Mouse (Mus musculus) C2C12 (cell line): Measurements from ENCODE around the gene Alad. TPM values are rescaled to one million over a fixed set of nuclear protein-coding genes. Genes with fewer than 3 reads are reported as not detected.
A peak's percentile ranks its signal among the peaks of the same experiment; 100 is the strongest.

Source experiments
- H3K27me3 ChIP-seq: one replicate; pipeline ENCODE4 v1.6.1; 2011; ENCODE audit not compliant: control insufficient read depth, insufficient read depth, insufficient read length
- H3K36me3 ChIP-seq: one replicate; pipeline ENCODE4 v1.6.1; 2011; ENCODE audit not compliant: control insufficient read depth, insufficient read depth
- H3K4me3 ChIP-seq: one replicate; pipeline ENCODE4 v1.5.1; 2011; ENCODE audit warnings: mild to moderate bottlenecking, control low read depth; ENCODE audit not compliant: poor library complexity, insufficient read depth, severe bottlenecking
- H3K79me2 ChIP-seq: one replicate; pipeline ENCODE4 v1.6.1; 2011; ENCODE audit not compliant: control insufficient read depth, insufficient read depth
- H3K79me3 ChIP-seq: one replicate; pipeline ENCODE4 v1.6.1; 2011; ENCODE audit warnings: low read depth, control low read depth
- H3ac ChIP-seq: one replicate; pipeline ENCODE3; 2011; ENCODE audit warnings: low read depth; ENCODE audit not compliant: control insufficient read depth, insufficient read length
- CEBPB ChIP-seq: IDR thresholded peaks from one replicate; pipeline ENCODE4 v1.6.1; 2011; ENCODE audit warnings: low read depth, mild to moderate bottlenecking, control low read depth, moderate library complexity
- CTCF ChIP-seq: IDR thresholded peaks from one replicate; pipeline ENCODE4 v1.5.1; 2011; ENCODE audit not compliant: control insufficient read depth, insufficient read depth, insufficient read length
- FOSL1 ChIP-seq: IDR thresholded peaks from one replicate; pipeline ENCODE4 v1.8.0; 2011; ENCODE audit warnings: mild to moderate bottlenecking, low read length; ENCODE audit not compliant: poor library complexity, insufficient read depth, severe bottlenecking
- MAX ChIP-seq: IDR thresholded peaks from one replicate; pipeline ENCODE4 v1.6.1; 2011; ENCODE audit warnings: mild to moderate bottlenecking, control low read depth
- MYOD1 ChIP-seq: IDR thresholded peaks from one replicate; pipeline ENCODE4 v1.6.1; 2011; ENCODE audit warnings: low read depth; ENCODE audit not compliant: control insufficient read depth, insufficient read length
- MYOG ChIP-seq: IDR thresholded peaks from one replicate; pipeline ENCODE4 v1.6.1; 2011; ENCODE audit not compliant: control insufficient read depth, insufficient read length; ENCODE audit errors: extremely low read depth
- USF1 ChIP-seq: IDR thresholded peaks from one replicate; pipeline ENCODE4 v1.6.1; 2011; ENCODE audit warnings: low read depth, mild to moderate bottlenecking, control low read depth, moderate library complexity
- long read RNA-seq, 2 experiments: library from polyadenylated mRNA; unstranded; transcript quantifications; one replicate each; pipeline ENCODE4 v2.0.0; 2019 to 2020
- polyA plus RNA-seq: library from polyadenylated mRNA; unstranded; fragments of >200 nt; fragmentation: generic; extraction: Trizol; gene quantifications from one replicate; pipeline ENCODE4 v1.2.1, GENCODE M21; 2012; ENCODE audit warnings: missing spikeins

Alad gene
- polyA plus RNA-seq: 147 TPM
- long read RNA-seq, experiment 1, transcript Alad-201 (12 exons, 1,206 nt): major isoform, 150 of 175 reads
- long read RNA-seq, experiment 1, partial matches to known transcripts: 19 of 175 reads
- long read RNA-seq, experiment 1, other reads (novel, unspliced or antisense): 5 of 175 reads
- long read RNA-seq, experiment 2, transcript Alad-201 (12 exons, 1,206 nt): major isoform, 260 of 280 reads
- long read RNA-seq, experiment 2, partial matches to known transcripts: 4 of 280 reads
- long read RNA-seq, experiment 2, other reads (novel, unspliced or antisense): 13 of 280 reads

DNA sequence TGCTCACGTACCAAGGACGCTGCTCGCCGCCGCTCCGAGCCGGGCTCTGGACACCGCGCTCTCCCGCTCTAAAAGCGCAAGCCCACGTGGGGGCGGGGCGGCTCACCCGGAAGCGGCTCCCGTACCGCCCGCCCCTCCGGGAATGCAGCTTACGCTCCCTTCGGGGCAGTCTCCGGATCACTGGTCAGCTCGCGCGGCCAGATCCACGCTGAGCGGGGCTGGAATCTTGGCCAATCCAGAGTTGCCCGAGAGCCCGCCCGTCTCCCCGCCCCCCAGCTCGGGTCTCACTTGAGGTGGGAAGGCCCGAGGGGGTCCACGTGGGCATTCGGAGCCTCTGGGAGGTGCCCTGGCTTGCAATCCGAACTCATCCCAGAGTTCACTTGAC, at the start of gene Alad:
TSS of gene Alad (minus strand) at position 70 of the 385 bp plus-strand sequence.
- H3ac ChIP-seq: peak within 1 kb of the TSS; percentile 82
- H3K27me3 ChIP-seq: no peaks in the 10 kb centered on the region
- peaks cover 11% of the 10 kb centered on the region for H3K79me3 ChIP-seq
- H3K4me3 ChIP-seq: peak within 1 kb of the TSS; percentile 78
- peaks cover 5% of the 10 kb centered on the region for H3K36me3 ChIP-seq
- H3K79me2 ChIP-seq: peaks cover 43% of the 10 kb centered on the region
- TF ChIP-seq USF1 (peak; percentile 80), MYOD1 (no peak), MAX (peak; percentile 98), FOSL1 (no peak), MYOG (no peak), CEBPB (no peak), CTCF (no peak)

GRCm38 (mm10) chr4:62568359-62568758, 48.6 kb upstream of the Alad start:
- Histone ChIP-seq H3ac (no peak overlapping the region), H3K4me3 (no peak overlapping the region), H3K27me3 (peaks cover 24% of the 10 kb centered on the region), H3K79me2 (no peaks in the 10 kb centered on the region), H3K79me3 (no peaks in the 10 kb centered on the region), H3K36me3 (no peaks in the 10 kb centered on the region)
- TF ChIP-seq MYOG (no peak), MAX (no peak), MYOD1 (no peak), CEBPB (no peak), USF1 (no peak), CTCF (no peak), FOSL1 (no peak)

- Histone ChIP-seq H3K4me3 (no peak overlapping the region), H3K27me3 (peaks cover 24% of the 10 kb centered on the region), H3ac (no peak overlapping the region), H3K36me3 (no peaks in the 10 kb centered on the region), H3K79me3 (no peaks in the 10 kb centered on the region), H3K79me2 (no peaks in the 10 kb centered on the region)
- TF ChIP-seq CEBPB (no peak), MYOD1 (no peak), USF1 (no peak), CTCF (no peak), MAX (no peak), FOSL1 (no peak), MYOG (no peak)
These were observed 48.0 kb upstream of the Alad start for GRCm38 (mm10) chr4:62567696-62568095.

- no peaks in the 10 kb centered on the region for H3K79me3 ChIP-seq
- no peaks in the 10 kb centered on the region for H3K79me2 ChIP-seq
- no peak overlapping the region for H3K4me3 ChIP-seq
- H3K27me3 ChIP-seq: peaks cover 20% of the 10 kb centered on the region
- no peak for TF ChIP-seq CTCF
- TF ChIP-seq USF1: no peak
- TF ChIP-seq FOSL1: no peak
- no peak for TF ChIP-seq MYOG
- TF ChIP-seq CEBPB: no peak
- TF ChIP-seq MYOD1: no peak
- TF ChIP-seq MAX: no peak
- no peaks in the 10 kb centered on the region for H3K36me3 ChIP-seq
- H3ac ChIP-seq: no peak overlapping the region
These were observed 46.8 kb upstream of the Alad start for GRCm38 (mm10) chr4:62566530-62566929.

DNA sequence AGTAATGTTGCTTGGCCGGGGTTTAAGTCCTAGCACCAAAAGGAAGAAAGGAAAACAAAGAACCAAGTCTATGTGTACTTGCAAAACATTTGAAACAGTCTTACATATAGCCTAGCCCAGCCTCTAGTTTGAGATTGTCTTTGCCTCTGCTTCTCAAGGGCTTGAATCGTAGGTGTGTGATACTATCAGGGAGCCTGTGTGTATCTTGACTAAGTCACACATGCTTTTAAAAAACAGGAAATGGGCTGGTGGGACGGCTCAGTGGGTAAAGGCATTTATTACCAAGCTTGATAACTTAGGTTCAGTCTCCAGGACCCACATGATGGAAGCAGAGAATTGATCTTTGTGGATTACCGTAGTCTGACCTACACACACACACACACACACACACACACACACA, 42.3 kb upstream of the Alad start:
- Histone ChIP-seq H3K27me3 (peaks cover 16% of the 10 kb centered on the region), H3K36me3 (no peaks in the 10 kb centered on the region), H3K4me3 (no peak overlapping the region), H3K79me2 (no peaks in the 10 kb centered on the region), H3K79me3 (no peaks in the 10 kb centered on the region), H3ac (no peak overlapping the region)
- TF ChIP-seq MAX (no peak), MYOD1 (no peak), CEBPB (no peak), USF1 (no peak), CTCF (no peak), MYOG (no peak), FOSL1 (no peak)
